Comparison of ENCODE assay signal across 8 mouse cellular contexts in the genomic region with DNA sequence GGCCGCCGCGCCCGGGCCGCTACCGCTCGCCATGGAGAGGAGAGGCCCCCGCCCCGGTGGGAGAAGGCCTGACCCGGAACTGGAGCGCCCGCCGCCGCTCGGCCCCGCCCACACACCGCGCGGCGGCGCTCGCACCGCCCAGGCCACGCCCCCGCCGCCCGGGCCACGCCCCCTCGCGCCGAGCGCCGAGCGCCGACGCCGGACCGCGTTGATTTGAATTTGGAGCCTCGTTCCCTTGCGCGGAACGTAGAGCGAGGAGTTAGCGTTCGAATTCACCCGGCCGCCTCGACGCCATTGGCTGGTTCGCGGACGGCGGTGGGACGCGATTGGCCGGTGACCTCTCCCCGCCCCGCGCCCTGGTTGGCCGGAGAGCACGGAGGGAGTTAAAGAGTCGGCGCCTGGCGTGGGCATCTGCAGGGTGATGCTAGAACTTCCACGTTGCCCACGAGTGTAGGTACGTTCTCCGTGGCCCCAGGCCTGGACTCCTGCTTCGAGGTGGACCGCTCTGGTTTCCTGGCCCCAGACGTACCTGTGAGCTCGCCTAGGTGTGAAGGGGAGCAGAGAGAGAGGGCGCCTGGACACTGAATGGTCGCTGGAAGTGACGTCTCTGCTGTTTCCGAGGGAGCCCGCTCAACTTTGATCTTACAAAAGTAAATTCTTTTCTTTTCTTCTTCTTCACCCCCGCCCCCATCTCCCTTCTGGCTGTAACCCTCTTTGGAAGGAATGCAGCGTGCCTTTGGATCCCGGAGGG. TPM values are rescaled to one million over a fixed set of nuclear protein-coding genes. Genes with fewer than 3 reads are reported as not detected.
DNase-seq lines count a peak whose midpoint lies in the region; ATAC-seq and TF ChIP-seq lines count a peak whose summit lies in the region.

A gene (minus strand): TSS at position 104 of the 751 bp plus-strand sequence.
A gene (plus strand): TSS at position 192 of the 751 bp plus-strand sequence.

- peak within 1 kb of the TSS; percentile 94 for H3K9ac ChIP-seq in lung, postnatal 0 days (replicated peaks; ENCODE audit: low read depth)

- H3K9me3 ChIP-seq in hindbrain, embryonic 10.5 days = no peaks in the 10 kb centered on the region
- no peaks in the 10 kb centered on the region for H3K9me3 ChIP-seq in lung, postnatal 0 days (ENCODE audit: low read length)

- H3K36me3 ChIP-seq in hindbrain, embryonic 10.5 days = peaks cover 19% of the 10 kb centered on the region
- H3K36me3 ChIP-seq in lung, postnatal 0 days (ENCODE audit: insufficient read depth, low read length) = no peaks in the 10 kb centered on the region

- ATAC-seq in frontal cortex, adult (ENCODE audit: low TSS enrichment) = peak; percentile 92
- ATAC-seq in lung, postnatal 0 days = peak; percentile 96

- peak within 1 kb of the TSS; percentile 85 for H3K4me2 ChIP-seq in lung, postnatal 0 days (replicated peaks; ENCODE audit: low read depth, low read length)

- TF ChIP-seq CTCF in lung, postnatal 0 days (IDR thresholded peaks at IDR 0.05) = no peak

- peak within 1 kb of the TSS; percentile 97 for H3K27ac ChIP-seq in hindbrain, embryonic 10.5 days
- peak within 1 kb of the TSS; percentile 95 for H3K27ac ChIP-seq in lung, postnatal 0 days (ENCODE audit: low read length)

- peak; percentile 81 for DNase-seq in MEL-GATA-1-ER (ENCODE audit: extremely low read depth, low read depth)
- DNase-seq in cerebellum, adult 8-10 months = peak; percentile 91
- DNase-seq in hindbrain, embryonic 10.5 days (ENCODE audit: low spot score) = peak; percentile 96
- peak; percentile 90 for DNase-seq in layer of hippocampus, adult 9-11 months
- DNase-seq in lung, postnatal 0 days (ENCODE audit: low spot score) = peak; percentile 94
- DNase-seq in ovary, postnatal 14 days (ENCODE audit: low spot score) = peak; percentile 78
- DNase-seq in thymus, postnatal 14 days = peak; percentile 94

- peak within 1 kb of the TSS; percentile 92 for H3K4me3 ChIP-seq in hindbrain, embryonic 10.5 days
- H3K4me3 ChIP-seq in lung, postnatal 0 days (ENCODE audit: low read depth, low read length) = peak within 1 kb of the TSS; percentile 95

- under 1% methylated on average over 81 of the region's 81 CpGs for WGBS in hindbrain, embryonic 10.5 days
- WGBS in lung, postnatal 0 days = under 1% methylated on average over 50 of the region's 81 CpGs

- H3K4me1 ChIP-seq in hindbrain, embryonic 10.5 days (replicated peaks) = peaks cover 33% of the 10 kb centered on the region
- H3K4me1 ChIP-seq in lung, postnatal 0 days (ENCODE audit: insufficient read depth, low read depth, low read length) = 0 out of 2 replicates have a peak, but pooled peaks cover under 1% of the 10 kb centered on the region

- no peak for TF ChIP-seq EP300 in lung, postnatal 0 days (IDR thresholded peaks at IDR 0.05)

- H3K27me3 ChIP-seq in hindbrain, embryonic 10.5 days (ENCODE audit: insufficient read depth, poor library complexity, severe bottlenecking) = no peaks in the 10 kb centered on the region
- H3K27me3 ChIP-seq in lung, postnatal 0 days (replicated peaks; ENCODE audit: insufficient read depth, low read length) = no peaks in the 10 kb centered on the region

RNA-seq across cellular contexts. Expression of the first gene that starts in this region (rescaled TPM):
- polyA plus RNA-seq in hindbrain, embryonic 10.5 days (2016; fragmentation: Nextera tagmentation; extraction: Ambion mirVana) = 95.4 and 98.4 TPM in 2 replicates
- 45.0 and 53.0 TPM in 2 replicates for polyA plus RNA-seq in lung, postnatal 0 days (2015; fragmentation: Nextera tagmentation; extraction: Ambion mirVana)

RNA-seq across cellular contexts. Expression of the second gene that starts in this region (rescaled TPM):
- polyA plus RNA-seq in hindbrain, embryonic 10.5 days (2016; fragmentation: Nextera tagmentation; extraction: Ambion mirVana) = 67.8 and 81.2 TPM in 2 replicates
- 8.3 and 10.3 TPM in 2 replicates for polyA plus RNA-seq in lung, postnatal 0 days (2015; fragmentation: Nextera tagmentation; extraction: Ambion mirVana)

Comparison
In these comparisons a context has a peak if more than half of its experiments do, and no peak if none do; other contexts are left out.
1. Peak in every context shown above with its lines: DNase-seq, ATAC-seq, H3K4me3 ChIP-seq and H3K27ac ChIP-seq.